9 mouse cellular contexts compared by ENCODE assay signal in the genomic region with DNA sequence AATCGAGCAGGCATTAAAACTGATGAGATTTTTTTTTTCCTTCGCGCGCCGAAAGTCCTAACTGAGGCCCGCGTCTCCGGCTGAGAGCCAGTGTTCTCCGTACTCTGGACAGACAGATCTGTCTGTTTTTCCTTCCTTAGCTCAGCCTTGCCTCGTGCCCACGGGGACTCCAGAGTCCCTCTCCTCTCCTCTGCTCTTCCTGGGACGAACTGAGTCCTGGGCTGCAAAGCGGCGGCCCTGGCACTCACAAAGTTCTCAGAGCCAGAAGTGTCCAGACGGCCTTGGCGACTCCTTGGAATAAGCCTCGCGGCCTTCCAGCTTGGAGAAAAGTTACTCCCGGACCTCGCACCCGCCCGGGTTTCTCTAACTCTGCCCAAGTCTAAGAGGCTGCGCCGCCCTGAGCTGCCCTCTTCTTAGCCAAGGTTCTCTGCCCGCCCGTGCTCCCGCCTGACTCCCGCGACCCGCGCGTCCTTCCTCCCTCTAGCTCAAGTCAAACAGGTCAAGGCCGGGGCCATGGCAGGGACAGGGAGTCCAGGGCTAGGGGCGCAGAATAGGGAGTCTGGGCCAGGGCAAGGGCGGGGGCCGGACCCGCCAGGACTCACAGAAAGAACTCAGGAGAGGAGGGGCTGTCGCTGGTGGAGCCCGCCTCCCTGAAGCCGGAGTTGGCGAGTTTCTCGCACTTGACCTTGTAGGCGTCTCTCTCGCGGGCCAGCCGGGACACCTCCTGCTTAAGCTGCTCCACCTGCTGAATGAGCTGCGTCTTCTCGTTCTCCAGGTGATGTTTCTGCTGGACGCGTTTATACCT. TPM values are rescaled to one million over a fixed set of nuclear protein-coding genes. Genes with fewer than 3 reads are reported as not detected.
A peak's percentile ranks its signal among the peaks of the same experiment; 100 is the strongest.
DNase-seq lines count a peak whose midpoint lies in the region; ATAC-seq and TF ChIP-seq lines count a peak whose summit lies in the region.
"Had no signal": no experiment of that assay in that cellular context is flagged by ENCODE, and none has a peak within 500 bp of the region (broad histone marks: within the 10 kb centered on the region; RNA-seq: fewer than 3 reads in every experiment).

No protein-coding gene starts in this region.

- peak overlapping the region; percentile 77 for H3K4me3 ChIP-seq in E14TG2a.4 (replicated peaks; ENCODE audit: low read length)
- peak overlapping the region; percentile 85 for H3K4me3 ChIP-seq in bone marrow macrophage, adult 2 months (ENCODE audit: insufficient read depth, low read length)
- H3K4me3 ChIP-seq in intestine, embryonic 15.5 days (replicated peaks): peak overlapping the region; percentile 59
- H3K4me3 ChIP-seq in liver, postnatal 0 days (ENCODE audit: low read depth, low read length): peak overlapping the region; percentile 55
- H3K4me3 ChIP-seq: myocyte had no signal

- H3K27me3 ChIP-seq in E14TG2a.4 (ENCODE audit: insufficient read depth, low read length): peaks cover 99% of the 10 kb centered on the region
- H3K27me3 ChIP-seq in intestine, embryonic 15.5 days (replicated peaks): peaks cover 74% of the 10 kb centered on the region
- peaks cover 90% of the 10 kb centered on the region for H3K27me3 ChIP-seq in liver, postnatal 0 days (ENCODE audit: insufficient read depth, low read length)

- peak overlapping the region; percentile 98 for H3K4me2 ChIP-seq in intestine, embryonic 15.5 days (replicated peaks)
- H3K4me2 ChIP-seq in liver, postnatal 0 days (ENCODE audit: low read depth, low read length): peak overlapping the region; percentile 87

- no peak for ATAC-seq in intestine, embryonic 15.5 days
- no peak for ATAC-seq in liver, postnatal 0 days

- intact Hi-C loops in gastrocnemius, postnatal 36 days (cut with DNase I): loop anchor here (5.0 kb wide), 3 partner anchors 303 to 1308 kb away; no protein-coding TSS in a partner anchor
- intact Hi-C loops in left cerebral cortex, postnatal 4 days (cut with DNase I): loop anchor here (5.0 to 10.0 kb wide), 3 partner anchors 212 to 1453 kb away; no protein-coding TSS in a partner anchor

- peak; percentile 23 to 58 for DNase-seq in gastrocnemius, postnatal 36 days
- no peak for DNase-seq in liver, postnatal 0 days
- peak; percentile 59 for DNase-seq in ovary, adult 18-20 months (ENCODE audit: low spot score)
- no peak for DNase-seq in frontal cortex, postnatal 36 days (ENCODE audit: low spot score in 2 of 2)
- DNase-seq in left cerebral cortex, postnatal 4 days: no peak

- H3K27ac ChIP-seq in bone marrow macrophage, adult 2 months (ENCODE audit: insufficient read depth, low read depth, low read length): no peak overlapping the region; the same call in 1 of the 2 replicates
- H3K27ac ChIP-seq in intestine, embryonic 15.5 days: no peak overlapping the region
- peak overlapping the region; percentile 60 for H3K27ac ChIP-seq in liver, postnatal 0 days (ENCODE audit: low read depth)

- TF ChIP-seq CTCF in E14TG2a.4 (conservative IDR thresholded peaks at IDR 0.05; ENCODE audit: low read length): no peak
- TF ChIP-seq CTCF in bone marrow macrophage, adult 2 months (IDR thresholded peaks at IDR 0.05; ENCODE audit: low read depth, low read length): no peak
- TF ChIP-seq CTCF in liver, postnatal 0 days (IDR thresholded peaks at IDR 0.05; ENCODE audit: low read depth): no peak

- TF ChIP-seq EP300 in liver, postnatal 0 days (IDR thresholded peaks at IDR 0.05; ENCODE audit: low read depth): no peak

- H3K4me1 ChIP-seq in E14TG2a.4 (replicated peaks; ENCODE audit: low read depth, low read length): peaks cover 61% of the 10 kb centered on the region
- peaks cover 19% of the 10 kb centered on the region for H3K4me1 ChIP-seq in bone marrow macrophage, adult 2 months (ENCODE audit: control insufficient read depth, insufficient read depth, low read length)
- peaks cover 30% of the 10 kb centered on the region for H3K4me1 ChIP-seq in intestine, embryonic 15.5 days (replicated peaks)
- peaks cover 5% of the 10 kb centered on the region for H3K4me1 ChIP-seq in liver, postnatal 0 days (ENCODE audit: insufficient read depth)

- H3K9ac ChIP-seq in intestine, embryonic 15.5 days: peak overlapping the region; percentile 66
- peak overlapping the region; percentile 61 for H3K9ac ChIP-seq in liver, postnatal 0 days (replicated peaks)

- TF ChIP-seq POLR2A in bone marrow macrophage, adult 2 months (IDR thresholded peaks at IDR 0.05; ENCODE audit: borderline replicate concordance, low read depth, low read length): no peak

- H3K36me3 ChIP-seq in E14TG2a.4 (ENCODE audit: insufficient read depth, low read length): no peaks in the 10 kb centered on the region
- H3K36me3 ChIP-seq in intestine, embryonic 15.5 days: no peaks in the 10 kb centered on the region
- no peaks in the 10 kb centered on the region for H3K36me3 ChIP-seq in liver, postnatal 0 days (replicated peaks; ENCODE audit: insufficient read depth, low read length)

- H3K9me3 ChIP-seq in E14TG2a.4 (ENCODE audit: low read length): no peaks in the 10 kb centered on the region
- no peaks in the 10 kb centered on the region for H3K9me3 ChIP-seq in intestine, embryonic 15.5 days
- H3K9me3 ChIP-seq in liver, postnatal 0 days (ENCODE audit: low read length): no peaks in the 10 kb centered on the region

- under 1% methylated on average over 50 of the region's 50 CpGs for WGBS in intestine, embryonic 15.5 days
- 2% methylated on average over 50 of the region's 50 CpGs for WGBS in liver, postnatal 0 days (ENCODE audit: insufficient replicate concordance)

RNA-seq across cellular contexts. Expression of a gene that starts 1.6 kb away (rescaled TPM):
- polyA plus RNA-seq in bone marrow macrophage, adult 2 months (2012; ENCODE audit: insufficient read depth, insufficient read length, missing spikeins): 166 TPM in 2 replicates
- total RNA-seq in gastrocnemius, postnatal 36 days (2021): 10 to 100 TPM; 20.6 to 34.2 TPM
- 10.1 and 12.0 TPM in 2 replicates for polyA plus RNA-seq in intestine, embryonic 15.5 days (2015; fragmentation: Nextera tagmentation; extraction: Ambion mirVana)
- polyA plus RNA-seq in liver, postnatal 0 days (2015; fragmentation: Nextera tagmentation; extraction: Ambion mirVana): 9.2 and 11.6 TPM in 2 replicates
- total RNA-seq in left cerebral cortex, postnatal 4 days (2021): 10 to 100 TPM; 27.8 to 31.9 TPM

RNA-seq across cellular contexts. Expression of a gene that starts 31.3 kb away (rescaled TPM):
- not detected in 2 replicates for polyA plus RNA-seq in bone marrow macrophage, adult 2 months (2012; ENCODE audit: insufficient read depth, insufficient read length, missing spikeins)
- 1 to 10 TPM; 3.0 to 3.4 TPM for total RNA-seq in gastrocnemius, postnatal 36 days (2021)
- polyA plus RNA-seq in intestine, embryonic 15.5 days (2015; fragmentation: Nextera tagmentation; extraction: Ambion mirVana): 15.1 and 15.3 TPM in 2 replicates
- polyA plus RNA-seq in liver, postnatal 0 days (2015; fragmentation: Nextera tagmentation; extraction: Ambion mirVana): 1.2 and 1.6 TPM in 2 replicates
- total RNA-seq in left cerebral cortex, postnatal 4 days (2021): under 1 TPM in 1 of 2 experiments, not detected in 1; 0.50 TPM
- polyA plus RNA-seq: myocyte had no signal

Comparison
In these comparisons a context has a peak if more than half of its experiments do, and no peak if none do; other contexts are left out.
1. DNase-seq: peak in gastrocnemius, postnatal 36 days (2 of 2) and ovary, adult 18-20 months (single experiment); none in liver, postnatal 0 days (single experiment), frontal cortex, postnatal 36 days (0 of 2) and left cerebral cortex, postnatal 4 days (single experiment).
2. RNA of a gene that starts 1.6 kb away (polyA plus RNA-seq): 166 TPM in bone marrow macrophage, adult 2 months; 10.1 to 12.0 TPM in intestine, embryonic 15.5 days and 9.2 to 11.6 TPM in liver, postnatal 0 days; every median in the first group is over 10 times any median in the second.
3. Peak in every context shown above with its lines, with median percentiles within 50 percentile points of each other: H3K4me3 ChIP-seq.